34 mouse cellular contexts compared by ENCODE assay signal in the genomic region with DNA sequence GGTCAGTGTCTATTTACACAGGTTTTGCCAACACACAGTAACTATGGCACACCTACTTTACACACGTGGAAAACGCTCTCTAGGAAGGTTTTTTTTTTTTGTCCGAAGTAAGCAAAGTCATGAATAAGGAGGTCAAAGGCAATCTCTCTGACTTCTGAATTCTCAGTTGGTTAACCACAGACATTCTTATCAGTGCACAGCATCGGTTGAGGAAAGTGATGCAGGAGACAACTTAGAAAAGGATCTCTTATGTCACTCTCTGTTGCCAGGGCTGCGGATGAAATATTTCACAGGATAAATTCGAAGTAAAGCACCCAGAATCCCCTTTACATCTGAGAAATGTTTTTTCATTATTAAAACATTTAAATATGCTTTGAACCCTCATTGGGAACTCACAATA. TPM values are rescaled to one million over a fixed set of nuclear protein-coding genes. Genes with fewer than 3 reads are reported as not detected.
DNase-seq lines count a peak whose midpoint lies in the region; ATAC-seq and TF ChIP-seq lines count a peak whose summit lies in the region.
"Had no signal": no experiment of that assay in that cellular context is flagged by ENCODE, and none has a peak within 500 bp of the region (broad histone marks: within the 10 kb centered on the region; RNA-seq: fewer than 3 reads in every experiment).

No protein-coding gene starts in this region.

- no peak overlapping the region for H3K4me3 ChIP-seq in liver, adult 2 months (ENCODE audit: insufficient read depth, low read depth, low read length)
- H3K4me3 ChIP-seq in liver, embryonic 11.5 days (ENCODE audit: low read depth, low read length), result no peak overlapping the region
- H3K4me3 ChIP-seq: embryonic facial prominence, embryonic 12.5 days; heart, embryonic 12.5 days; limb, embryonic 13.5 days; liver, embryonic 13.5 days; neural tube, embryonic 13.5 days had no signal

- 28% methylated on average over 6 of the region's 6 CpGs for WGBS in liver, adult 2 months
- 36% methylated on average over 6 of the region's 6 CpGs for WGBS in liver, embryonic 11.5 days

- no peaks in the 10 kb centered on the region for H3K36me3 ChIP-seq in liver, adult 2 months (ENCODE audit: control insufficient read depth, insufficient read depth, low read length)
- H3K36me3 ChIP-seq in liver, embryonic 11.5 days (ENCODE audit: control insufficient read depth, insufficient read depth, low read length), result no peaks in the 10 kb centered on the region
- H3K36me3 ChIP-seq: embryonic facial prominence, embryonic 12.5 days; heart, embryonic 12.5 days; limb, embryonic 13.5 days; liver, embryonic 13.5 days; neural tube, embryonic 13.5 days had no signal

- TF ChIP-seq POLR2A in liver, adult 2 months (IDR thresholded peaks at IDR 0.05; ENCODE audit: extremely low read depth, insufficient read depth, low read length), result no peak

- no peaks in the 10 kb centered on the region for H3K9me3 ChIP-seq in liver, embryonic 11.5 days (ENCODE audit: control insufficient read depth, low read length)
- H3K9me3 ChIP-seq: embryonic facial prominence, embryonic 12.5 days; heart, embryonic 12.5 days; limb, embryonic 13.5 days; liver, embryonic 13.5 days; neural tube, embryonic 13.5 days had no signal

- H3K4me1 ChIP-seq in liver, adult 2 months (ENCODE audit: control insufficient read depth, insufficient read depth, low read length), result peaks cover 22% of the 10 kb centered on the region
- no peaks in the 10 kb centered on the region for H3K4me1 ChIP-seq in liver, embryonic 11.5 days (replicated peaks; ENCODE audit: control insufficient read depth, insufficient read depth, low read length)
- H3K4me1 ChIP-seq: embryonic facial prominence, embryonic 12.5 days; neural tube, embryonic 13.5 days had no signal

- H3K27ac ChIP-seq in liver, adult 2 months (replicated peaks; ENCODE audit: insufficient read depth, low read depth, low read length), result no peak overlapping the region; the same call in 1 of the 2 replicates
- H3K27ac ChIP-seq in liver, embryonic 11.5 days (ENCODE audit: low read depth, low read length), result no peak overlapping the region
- H3K27ac ChIP-seq: embryonic facial prominence, embryonic 12.5 days; limb, embryonic 13.5 days; liver, embryonic 13.5 days; neural tube, embryonic 13.5 days had no signal

- ATAC-seq in liver, embryonic 11.5 days (replicated peaks; ENCODE audit: low FRiP score), result no peak
- peak; percentile 61 for ATAC-seq in activated CD4-positive, CD25-positive, alpha-beta regulatory T cell, adult 4 months
- ATAC-seq: forebrain, embryonic 14.5 days; hindbrain, embryonic 16.5 days; intestine, embryonic 16.5 days; midbrain, embryonic 16.5 days had no signal

- no peak overlapping the region for H3K9ac ChIP-seq in liver, adult 2 months (ENCODE audit: low read depth, low read length)
- no peak overlapping the region for H3K9ac ChIP-seq in liver, embryonic 11.5 days (ENCODE audit: low read depth, low read length)
- H3K9ac ChIP-seq: embryonic facial prominence, embryonic 12.5 days; heart, embryonic 12.5 days; limb, embryonic 13.5 days; liver, embryonic 13.5 days; neural tube, embryonic 13.5 days had no signal

- H3K79me2 ChIP-seq in liver, adult 2 months (ENCODE audit: control insufficient read depth, insufficient read depth, low read length), result no peaks in the 10 kb centered on the region

- no peak for TF ChIP-seq CTCF in liver, adult 2 months (IDR thresholded peaks at IDR 0.05; ENCODE audit: low read depth, low read length)

- peak; percentile 76 for DNase-seq in liver, adult 2 months (ENCODE audit: extremely low read depth, low read depth, low spot score)
- no peak for DNase-seq in liver, embryonic 11.5 days (ENCODE audit: low spot score)
- peak; percentile 50 for DNase-seq in induced T-regulatory cell, adult 2 months (ENCODE audit: low read depth)
- peak; percentile 14 to 30 for DNase-seq in natural killer cell, adult 2 months (ENCODE audit: low spot score in 2 of 2)
- DNase-seq in left cerebral cortex, adult 18-20 months (ENCODE audit: low spot score in 2 of 2), result no peak
- DNase-seq in cerebellum, adult 9-10 months, result no peak
- DNase-seq in lung, adult 18-20 months, result no peak
- DNase-seq: adrenal gland, postnatal 10 days; cerebellum, adult 18-20 months; cerebellum, postnatal 36 days; embryo, embryonic 11 days; gastrocnemius, postnatal 25 days; heart, adult 2 months; kidney, adult 9 months; kidney, postnatal 14 days; liver, embryonic 13.5 days; lung, adult 2 months; lung, postnatal 14 days; right cerebral cortex, postnatal 4 days; thymus, adult 2 months had no signal

- no peaks in the 10 kb centered on the region for H3K27me3 ChIP-seq in liver, adult 2 months (ENCODE audit: control insufficient read depth, insufficient read depth, low read length)
- H3K27me3 ChIP-seq in liver, embryonic 11.5 days (replicated peaks; ENCODE audit: control insufficient read depth, insufficient read depth, low read length), result no peaks in the 10 kb centered on the region
- H3K27me3 ChIP-seq: embryonic facial prominence, embryonic 12.5 days; limb, embryonic 13.5 days; liver, embryonic 13.5 days; neural tube, embryonic 13.5 days had no signal

- no peak overlapping the region for H3K4me2 ChIP-seq in liver, embryonic 11.5 days
- H3K4me2 ChIP-seq: embryonic facial prominence, embryonic 12.5 days; heart, embryonic 12.5 days; limb, embryonic 13.5 days; liver, embryonic 13.5 days; midbrain, embryonic 11.5 days; neural tube, embryonic 13.5 days had no signal

RNA-seq across cellular contexts. Expression of a gene that starts 0.5 kb away (rescaled TPM):
- total RNA-seq in liver, adult 2 months (2014; rRNA removed), result 5.3 and 11.9 TPM in 2 replicates
- polyA plus RNA-seq in liver, adult 2 months (2012; rRNA removed), result 28.2 and 28.8 TPM in 2 replicates
- not detected in 2 replicates for polyA plus RNA-seq in liver, embryonic 11.5 days (2014; fragmentation: Nextera tagmentation; extraction: Ambion mirVana)
- polyA plus RNA-seq in activated CD4-positive, CD25-positive, alpha-beta regulatory T cell, adult 4 months (2017; shearing (Covaris generic)), result under 1 TPM in 1 of 2 experiments, not detected in 1; 0.20 TPM
- not detected for total RNA-seq in left cerebral cortex, adult 18-20 months (2021)
- total RNA-seq: layer of hippocampus, adult 18-20 months; layer of hippocampus, postnatal 14 days; left cerebral cortex, postnatal 36 days had no signal
- polyA plus RNA-seq: embryonic facial prominence, embryonic 12.5 days; forebrain, embryonic 14.5 days; heart, embryonic 12.5 days; hindbrain, embryonic 11.5 days; hindbrain, embryonic 16.5 days; intestine, embryonic 16.5 days; liver, embryonic 13.5 days; midbrain, embryonic 11.5 days; midbrain, embryonic 16.5 days; neural tube, embryonic 13.5 days had no signal

RNA-seq across cellular contexts. Expression of a gene that starts 4.3 kb away (rescaled TPM):
- 8.5 and 8.6 TPM in 2 replicates for total RNA-seq in liver, adult 2 months (2014; rRNA removed)
- 1.7 and 1.8 TPM in 2 replicates for polyA plus RNA-seq in liver, adult 2 months (2012; rRNA removed)
- polyA plus RNA-seq in liver, embryonic 11.5 days (2014; fragmentation: Nextera tagmentation; extraction: Ambion mirVana), result 1.1 and 1.8 TPM in 2 replicates
- polyA plus RNA-seq in activated CD4-positive, CD25-positive, alpha-beta regulatory T cell, adult 4 months (2017; shearing (Covaris generic)), result 1 to 10 TPM; 7.7 to 9.8 TPM
- 1 to 10 TPM; 2.3 to 5.6 TPM for total RNA-seq in left cerebral cortex, adult 18-20 months (2021)

RNA-seq across cellular contexts. Expression of a gene that starts 17.1 kb away (rescaled TPM):
- 5.6 and 5.7 TPM in 2 replicates for total RNA-seq in liver, adult 2 months (2014; rRNA removed)
- 3.8 and 6.3 TPM in 2 replicates for polyA plus RNA-seq in liver, adult 2 months (2012; rRNA removed)
- 48.7 and 52.9 TPM in 2 replicates for polyA plus RNA-seq in liver, embryonic 11.5 days (2014; fragmentation: Nextera tagmentation; extraction: Ambion mirVana)
- 10 to 100 TPM; 37.7 to 41.4 TPM for polyA plus RNA-seq in activated CD4-positive, CD25-positive, alpha-beta regulatory T cell, adult 4 months (2017; shearing (Covaris generic))
- total RNA-seq in left cerebral cortex, adult 18-20 months (2021), result 10 to 100 TPM; 18.5 to 19.1 TPM

RNA-seq across cellular contexts. Expression of a gene that starts 21.3 kb away (rescaled TPM):
- total RNA-seq in liver, adult 2 months (2014; rRNA removed), result 1.5 and 2.8 TPM in 2 replicates
- polyA plus RNA-seq in liver, adult 2 months (2012; rRNA removed), result 6.7 and 13.2 TPM in 2 replicates
- polyA plus RNA-seq in liver, embryonic 11.5 days (2014; fragmentation: Nextera tagmentation; extraction: Ambion mirVana), result 6.0 and 6.5 TPM in 2 replicates
- polyA plus RNA-seq in activated CD4-positive, CD25-positive, alpha-beta regulatory T cell, adult 4 months (2017; shearing (Covaris generic)), result 10 to 100 TPM; 10.2 to 27.1 TPM
- under 1 TPM; 0.72 to 0.87 TPM for total RNA-seq in left cerebral cortex, adult 18-20 months (2021)
- total RNA-seq: gastrocnemius, postnatal 25 days; layer of hippocampus, adult 18-20 months; layer of hippocampus, postnatal 14 days had no signal

RNA-seq across cellular contexts. Expression of a gene that starts 49.4 kb away (rescaled TPM):
- 4.4 and 5.0 TPM in 2 replicates for total RNA-seq in liver, adult 2 months (2014; rRNA removed)
- 4.8 and 5.2 TPM in 2 replicates for polyA plus RNA-seq in liver, adult 2 months (2012; rRNA removed)
- 4.7 and 6.0 TPM in 2 replicates for polyA plus RNA-seq in liver, embryonic 11.5 days (2014; fragmentation: Nextera tagmentation; extraction: Ambion mirVana)
- polyA plus RNA-seq in activated CD4-positive, CD25-positive, alpha-beta regulatory T cell, adult 4 months (2017; shearing (Covaris generic)), result 10 to 100 TPM in 1 of 2 experiments, 1 to 10 TPM in 1; 9.2 to 11.5 TPM
- total RNA-seq in left cerebral cortex, adult 18-20 months (2021), result 10 to 100 TPM; 37.9 to 38.9 TPM

Comparison
In these comparisons a context has a peak if more than half of its experiments do, and no peak if none do; other contexts are left out.
1. DNase-seq: peak in liver, adult 2 months (single experiment), induced T-regulatory cell, adult 2 months (single experiment) and natural killer cell, adult 2 months (2 of 2); none in liver, embryonic 11.5 days (single experiment), left cerebral cortex, adult 18-20 months (0 of 2), cerebellum, adult 9-10 months (single experiment) and lung, adult 18-20 months (0 of 2).
2. RNA of a gene that starts 0.5 kb away (polyA plus RNA-seq): 28.2 to 28.8 TPM in liver, adult 2 months; 0.20 TPM in activated CD4-positive, CD25-positive, alpha-beta regulatory T cell, adult 4 months and not detected in liver, embryonic 11.5 days; every median in the first group is over 10 times any median in the second.